Mouse (Mus musculus) layer of hippocampus, postnatal 36 days (tissue): ENCODE measurements at regions not wholly inside any gene's neighbourhood (a gene's known extent, or its start where the extent isn't known, plus 50 kb on each side); places are given as distances from the start of the nearest gene placed in this dataset.

Source experiments
- DNase-seq, 2 experiments: peaks; one replicate each; pipeline ENCODE4 v3.0.0; 2022

DNA sequence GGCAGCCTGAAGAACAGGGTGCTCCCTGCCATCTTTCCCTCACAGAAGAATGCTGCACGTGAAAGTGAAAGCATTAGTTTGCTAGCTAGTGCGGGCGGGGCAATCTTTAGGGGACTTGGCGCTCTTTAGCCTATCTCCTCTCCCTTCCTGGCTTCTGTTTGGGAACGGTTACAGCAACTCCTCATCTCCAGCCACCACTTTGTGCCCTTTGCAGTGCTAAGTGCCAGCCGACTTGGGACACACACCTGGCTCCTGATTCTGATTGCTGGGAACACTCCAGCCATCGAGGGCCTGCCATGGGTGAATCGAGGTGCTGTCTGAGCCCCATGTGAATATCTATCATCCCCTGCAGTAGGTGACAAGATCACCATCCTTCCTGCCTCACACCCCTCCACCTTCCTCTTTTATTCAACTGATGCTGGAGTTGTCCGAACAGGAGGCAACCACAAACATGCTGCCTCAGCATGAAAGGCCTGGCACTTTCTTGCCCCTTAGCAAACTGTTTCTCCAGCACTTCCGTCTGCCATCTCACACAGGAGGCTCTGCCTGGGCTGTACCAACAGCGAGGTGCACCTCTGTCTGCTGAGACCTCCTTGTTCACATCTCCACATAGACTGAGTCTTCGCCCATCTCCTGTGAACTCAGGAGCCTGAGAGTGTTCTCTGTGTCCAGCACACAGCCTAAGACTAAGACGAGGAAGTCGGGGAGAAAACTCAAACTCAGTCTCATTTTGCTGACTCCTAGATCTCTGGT, 66.2 kb upstream of the Glrp1 start:
- no peak for DNase-seq

DNA sequence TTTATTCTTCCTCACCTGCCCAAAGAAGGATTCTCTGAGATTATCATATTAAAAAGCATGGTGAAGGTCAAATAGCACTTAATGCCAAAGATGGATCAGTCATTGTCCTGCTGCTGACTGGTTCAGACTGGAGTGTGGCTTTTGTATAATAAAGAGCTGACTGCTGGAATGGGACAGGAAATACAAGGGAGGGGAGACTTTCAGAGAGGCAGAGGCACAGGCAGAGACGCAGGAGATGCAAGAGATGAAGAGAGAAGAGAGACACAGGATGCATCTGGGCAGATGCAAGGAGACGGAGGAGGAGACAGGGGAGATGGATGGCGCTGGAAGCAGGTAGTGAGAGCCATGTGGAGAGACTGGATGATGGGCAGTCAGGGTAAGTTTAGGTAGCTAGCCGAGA, 65.4 kb upstream of the Glrp1 start:
- DNase-seq = no peak

DNA sequence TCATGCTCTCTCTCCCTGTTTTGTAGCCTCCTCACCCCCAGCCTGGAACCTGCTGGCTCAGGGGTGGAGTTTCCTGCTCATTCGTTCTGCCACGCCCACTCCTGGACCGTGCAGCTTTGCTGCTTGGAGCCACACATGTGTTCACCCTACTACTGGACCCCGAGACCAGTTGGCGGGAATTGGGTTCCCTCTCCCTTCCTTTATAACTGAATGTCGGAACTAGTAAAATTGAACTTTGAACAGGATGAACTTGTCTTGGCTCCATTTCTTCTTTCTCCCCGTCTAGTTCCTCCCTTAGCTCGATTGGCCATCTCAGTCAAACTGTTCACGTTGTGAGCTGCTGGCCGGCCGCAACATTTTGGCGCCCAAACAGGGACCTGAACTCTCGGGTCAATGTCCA, 62.3 kb upstream of the Glrp1 start:
- DNase-seq = no peak

DNA sequence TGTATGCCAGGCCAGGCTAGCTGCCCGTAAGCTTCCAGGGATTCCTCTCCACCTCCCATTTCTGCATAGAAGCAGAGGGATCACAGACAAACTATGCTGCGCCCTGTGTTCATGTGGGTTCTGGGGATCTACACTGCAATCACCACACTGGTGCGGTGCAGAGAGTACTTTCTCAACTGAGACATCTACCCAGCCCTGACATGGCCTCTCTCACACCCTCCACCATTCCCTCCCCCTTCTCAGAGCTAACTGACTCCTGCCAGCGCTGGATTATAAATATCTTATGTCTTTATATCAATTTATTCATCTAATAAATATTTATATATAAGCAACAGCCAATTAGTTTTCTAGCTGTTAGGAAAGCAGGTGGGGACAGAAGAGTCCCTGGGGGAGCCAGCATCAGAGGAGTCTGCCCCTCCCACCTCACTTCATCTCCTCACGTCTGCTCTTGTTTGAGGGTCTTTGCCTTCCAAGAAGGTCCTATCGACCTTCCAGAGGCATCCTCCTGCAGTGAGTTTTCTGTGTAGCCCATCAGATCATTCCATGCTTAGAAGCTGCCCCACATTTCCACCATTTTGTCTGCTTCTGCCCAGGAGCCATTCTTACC, 58.7 kb upstream of the Glrp1 start:
- DNase-seq = no peak

DNA sequence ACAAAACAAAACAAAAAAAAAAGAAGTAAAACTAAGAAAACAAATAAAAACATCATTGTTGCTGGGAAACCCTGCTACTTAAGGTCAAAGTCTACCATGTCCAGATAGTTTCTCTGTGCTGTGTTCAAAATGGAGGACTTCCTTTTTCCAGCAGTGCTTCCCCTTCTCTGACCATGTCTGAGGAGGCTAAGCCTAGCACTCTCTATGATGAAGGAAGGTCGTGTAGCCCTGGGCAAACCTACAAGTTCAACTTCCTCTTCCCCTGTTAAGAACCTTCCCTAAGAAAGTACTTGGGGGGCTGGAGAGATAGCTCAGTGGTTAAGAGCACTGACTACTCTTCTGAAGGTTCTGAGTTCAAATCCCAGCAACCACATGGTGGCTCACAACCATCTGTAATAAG, 57.3 kb upstream of the Glrp1 start:
- DNase-seq = no peak

DNA sequence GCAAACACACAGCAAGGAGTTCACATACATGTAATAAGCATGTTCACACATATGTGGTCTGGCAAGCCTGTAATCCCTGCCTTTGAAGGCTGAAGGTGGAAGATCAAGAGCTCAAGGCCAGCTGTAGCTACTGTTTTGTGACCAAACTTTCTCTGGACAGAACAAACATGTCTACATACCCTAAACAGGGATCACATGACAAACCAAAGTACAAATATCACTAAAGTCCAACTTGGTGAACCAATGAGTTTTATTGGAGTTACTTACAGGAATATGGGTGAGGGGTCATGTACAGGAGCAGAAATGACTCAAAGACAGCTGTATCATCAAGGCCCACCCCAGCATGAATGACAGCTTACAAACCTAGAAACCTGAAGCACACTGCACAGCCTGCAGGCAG, 56.6 kb upstream of the Glrp1 start:
- no peak for DNase-seq

GRCm38 (mm10) chr1:88564825-88565224, 55.0 kb upstream of the Glrp1 start:
- no peak for DNase-seq

- DNase-seq = peak; percentile 67 to 71
Observed at GRCm38 (mm10) chr1:88562361-88562760, 52.5 kb upstream of the Glrp1 start.

DNA sequence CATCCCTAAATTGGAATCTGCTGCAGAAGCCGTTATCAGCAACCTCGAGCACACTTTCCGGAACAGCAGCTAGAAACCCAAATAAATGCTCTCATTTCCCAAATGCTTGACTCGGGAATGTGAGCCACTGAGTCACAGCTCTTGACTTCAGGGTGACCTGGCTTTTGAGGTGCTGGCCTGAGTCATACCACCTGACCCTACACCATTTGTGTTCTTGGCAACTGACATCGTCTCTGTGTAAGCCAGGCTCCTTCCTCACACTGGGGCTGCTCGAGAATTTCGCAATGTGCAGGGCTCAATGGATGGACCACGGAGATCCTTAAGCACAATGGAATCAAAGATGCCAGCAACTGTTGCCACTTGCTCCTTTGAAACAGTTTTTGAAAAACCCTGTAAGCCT, 50.9 kb upstream of the Glrp1 start:
- DNase-seq = no peak
